Mouse (Mus musculus): ENCODE results near the gene Ell. TPM values are rescaled to one million over a fixed set of nuclear protein-coding genes. Genes with fewer than 3 reads are reported as not detected.

Gene Ell
- polyA plus RNA-seq, 1 experiment from 2014 or later: 18.0 TPM

GRCm38 (mm10) chr8:70528182-70528797, 11.0 kb upstream of the Ell start:
- H3K27me3 ChIP-seq: no peaks in the 10 kb centered on the region
- H3K9ac ChIP-seq (replicated peaks): peak overlapping the region; percentile 92
- peaks cover 38% of the 10 kb centered on the region for H3K4me1 ChIP-seq (replicated peaks)
- peak overlapping the region; percentile 88 for H3K27ac ChIP-seq
- H3K36me3 ChIP-seq: peaks cover 37% of the 10 kb centered on the region
- H3K9me3 ChIP-seq: no peaks in the 10 kb centered on the region
- ATAC-seq: no peak
- H3K4me3 ChIP-seq (replicated peaks): peak overlapping the region; percentile 81
- peak overlapping the region; percentile 87 for H3K4me2 ChIP-seq (replicated peaks)
- 38% methylated on average over 13 of the region's 13 CpGs for WGBS

- peaks cover 47% of the 10 kb centered on the region for H3K36me3 ChIP-seq
- H3K27me3 ChIP-seq: no peaks in the 10 kb centered on the region
- H3K9me3 ChIP-seq: no peaks in the 10 kb centered on the region
- peaks cover 33% of the 10 kb centered on the region for H3K4me1 ChIP-seq (replicated peaks)
- ATAC-seq: no peak
- H3K4me2 ChIP-seq (replicated peaks): peak overlapping the region; percentile 9; the same call in 1 of the 2 replicates
- H3K27ac ChIP-seq: no peak overlapping the region
- 85% methylated on average over 5 of the region's 5 CpGs for WGBS
- H3K9ac ChIP-seq (replicated peaks): no peak overlapping the region
- no peak overlapping the region for H3K4me3 ChIP-seq (replicated peaks)
Measured at GRCm38 (mm10) chr8:70529299-70529698, 10.0 kb upstream of the Ell start.

- Histone ChIP-seq H3K36me3 (peaks cover 52% of the 10 kb centered on the region), H3K4me3 (replicated peaks) (no peak overlapping the region), H3K27me3 (no peaks in the 10 kb centered on the region), H3K9ac (replicated peaks) (no peak overlapping the region), H3K4me1 (replicated peaks) (peaks cover 33% of the 10 kb centered on the region), H3K27ac (no peak overlapping the region), H3K4me2 (replicated peaks) (no peak overlapping the region), H3K9me3 (no peaks in the 10 kb centered on the region)
- 98% methylated on average over 3 of the region's 3 CpGs for WGBS
- no peak for ATAC-seq
Measured at GRCm38 (mm10) chr8:70529741-70530161, 9.5 kb upstream of the Ell start.

- no peak overlapping the region for H3K4me2 ChIP-seq (replicated peaks)
- no peak for ATAC-seq
- peaks cover 57% of the 10 kb centered on the region for H3K36me3 ChIP-seq
- WGBS: 88% methylated on average over 2 of the region's 2 CpGs
- H3K4me3 ChIP-seq (replicated peaks): no peak overlapping the region
- no peak overlapping the region for H3K9ac ChIP-seq (replicated peaks)
- peaks cover 33% of the 10 kb centered on the region for H3K4me1 ChIP-seq (replicated peaks)
- H3K27me3 ChIP-seq: no peaks in the 10 kb centered on the region
- no peaks in the 10 kb centered on the region for H3K9me3 ChIP-seq
- no peak overlapping the region for H3K27ac ChIP-seq
Measured at GRCm38 (mm10) chr8:70530314-70530713, 8.9 kb upstream of the Ell start.

GRCm38 (mm10) chr8:70534281-70534680, 5.0 kb upstream of the Ell start:
- no peak overlapping the region for H3K4me2 ChIP-seq (replicated peaks)
- peaks cover 14% of the 10 kb centered on the region for H3K4me1 ChIP-seq (replicated peaks)
- 95% methylated on average over 12 of the region's 12 CpGs for WGBS
- H3K4me3 ChIP-seq (replicated peaks): no peak overlapping the region
- H3K9me3 ChIP-seq: no peaks in the 10 kb centered on the region
- H3K36me3 ChIP-seq: peaks cover 75% of the 10 kb centered on the region
- no peak overlapping the region for H3K9ac ChIP-seq (replicated peaks)
- H3K27ac ChIP-seq: no peak overlapping the region
- ATAC-seq: no peak
- no peaks in the 10 kb centered on the region for H3K27me3 ChIP-seq

GRCm38 (mm10) chr8:70535221-70535620, 4.0 kb upstream of the Ell start:
- ATAC-seq: no peak
- Histone ChIP-seq H3K36me3 (peaks cover 68% of the 10 kb centered on the region), H3K9me3 (no peaks in the 10 kb centered on the region), H3K4me2 (replicated peaks) (no peak overlapping the region), H3K27me3 (no peaks in the 10 kb centered on the region), H3K4me3 (replicated peaks) (no peak overlapping the region), H3K9ac (replicated peaks) (0 out of 2 replicates have a peak overlapping the region, but pooled peaks have one; percentile 10), H3K27ac (no peak overlapping the region), H3K4me1 (replicated peaks) (peaks cover 10% of the 10 kb centered on the region)
- WGBS: 92% methylated on average over 3 of the region's 3 CpGs

GRCm38 (mm10) chr8:70535701-70536100, 3.6 kb upstream of the Ell start:
- no peak for ATAC-seq
- H3K9ac ChIP-seq (replicated peaks): no peak overlapping the region

GRCm38 (mm10) chr8:70538024-70538579, 1.2 kb upstream of the Ell start:
- ATAC-seq: peak; percentile 41
- no peaks in the 10 kb centered on the region for H3K9me3 ChIP-seq
- H3K4me2 ChIP-seq (replicated peaks): peak overlapping the region; percentile 80
- H3K36me3 ChIP-seq: peaks cover 40% of the 10 kb centered on the region
- WGBS: 16% methylated on average over 24 of the region's 24 CpGs
- H3K27me3 ChIP-seq: no peaks in the 10 kb centered on the region
- peak overlapping the region; percentile 84 for H3K4me3 ChIP-seq (replicated peaks)
- peaks cover 32% of the 10 kb centered on the region for H3K4me1 ChIP-seq (replicated peaks)
- H3K27ac ChIP-seq: peak overlapping the region; percentile 91
- H3K9ac ChIP-seq (replicated peaks): 0 out of 2 replicates have a peak overlapping the region, but pooled peaks have one; percentile 32

More at GRCm38 (mm10) chr8:70535701-70536100, 3.6 kb upstream of the Ell start:
- Histone ChIP-seq H3K4me1 (replicated peaks) (peaks cover 15% of the 10 kb centered on the region), H3K9me3 (no peaks in the 10 kb centered on the region), H3K27ac (no peak overlapping the region), H3K4me2 (replicated peaks) (no peak overlapping the region), H3K27me3 (no peaks in the 10 kb centered on the region), H3K4me3 (replicated peaks) (no peak overlapping the region), H3K36me3 (peaks cover 64% of the 10 kb centered on the region)
- 95% methylated on average over 2 of the region's 2 CpGs for WGBS

- no peaks in the 10 kb centered on the region for H3K27me3 ChIP-seq
- H3K36me3 ChIP-seq: peaks cover 34% of the 10 kb centered on the region
- peak overlapping the region; percentile 80 for H3K4me2 ChIP-seq (replicated peaks)
- peaks cover 36% of the 10 kb centered on the region for H3K4me1 ChIP-seq (replicated peaks)
- H3K9me3 ChIP-seq: no peaks in the 10 kb centered on the region
- WGBS: under 1% methylated on average over 32 of the region's 32 CpGs
- ATAC-seq: peak; percentile 77
- peak overlapping the region; percentile 84 for H3K4me3 ChIP-seq (replicated peaks)
- peak overlapping the region; percentile 91 for H3K27ac ChIP-seq
- H3K9ac ChIP-seq (replicated peaks): 0 out of 2 replicates have a peak overlapping the region, but pooled peaks have one; percentile 32
Measured at GRCm38 (mm10) chr8:70538633-70539076, 602 bp upstream of the Ell start.

GRCm38 (mm10) chr8:70540013-70540506, 803 bp downstream of the Ell start:
- Histone ChIP-seq H3K4me2 (replicated peaks) (peak overlapping the region; percentile 80), H3K4me3 (replicated peaks) (peak overlapping the region; percentile 84), H3K27ac (peak overlapping the region; percentile 91), H3K27me3 (no peaks in the 10 kb centered on the region), H3K9ac (replicated peaks) (peak overlapping the region; percentile 88), H3K9me3 (no peaks in the 10 kb centered on the region), H3K4me1 (replicated peaks) (peaks cover 41% of the 10 kb centered on the region), H3K36me3 (peaks cover 20% of the 10 kb centered on the region)
- ATAC-seq: no peak
- 12% methylated on average over 4 of the region's 4 CpGs for WGBS

GRCm38 (mm10) chr8:70540507-70541071, 1.3 kb downstream of the Ell start:
- Histone ChIP-seq H3K4me1 (replicated peaks) (peaks cover 41% of the 10 kb centered on the region), H3K9me3 (no peaks in the 10 kb centered on the region)
- WGBS: 57% methylated on average over 7 of the region's 7 CpGs

GRCm38 (mm10) chr8:70541081-70541480, 1.8 kb downstream of the Ell start:
- Histone ChIP-seq H3K4me1 (replicated peaks) (peaks cover 41% of the 10 kb centered on the region), H3K9ac (replicated peaks) (peak overlapping the region; percentile 88), H3K9me3 (no peaks in the 10 kb centered on the region), H3K36me3 (peaks cover 11% of the 10 kb centered on the region), H3K27me3 (no peaks in the 10 kb centered on the region), H3K4me3 (replicated peaks) (peak overlapping the region; percentile 84), H3K27ac (no peak overlapping the region), H3K4me2 (replicated peaks) (peak overlapping the region; percentile 80)
- ATAC-seq: no peak
- WGBS: 86% methylated on average over 5 of the region's 5 CpGs

More at GRCm38 (mm10) chr8:70540507-70541071, 1.3 kb downstream of the Ell start:
- Histone ChIP-seq H3K27me3 (no peaks in the 10 kb centered on the region), H3K4me2 (replicated peaks) (peak overlapping the region; percentile 80), H3K4me3 (replicated peaks) (peak overlapping the region; percentile 84), H3K27ac (0 out of 2 replicates have a peak overlapping the region, but pooled peaks have one; percentile 91), H3K36me3 (peaks cover 15% of the 10 kb centered on the region), H3K9ac (replicated peaks) (peak overlapping the region; percentile 88)
- ATAC-seq: no peak
